Mouse (Mus musculus): ENCODE measurements around the gene Epo.

The Epo gene

GRCm38 (mm10) chr5:137519691-137520550, 13.1 kb downstream of the Epo start:
- DNase-seq (ENCODE audit: low read depth, low spot score), result no peak

DNA sequence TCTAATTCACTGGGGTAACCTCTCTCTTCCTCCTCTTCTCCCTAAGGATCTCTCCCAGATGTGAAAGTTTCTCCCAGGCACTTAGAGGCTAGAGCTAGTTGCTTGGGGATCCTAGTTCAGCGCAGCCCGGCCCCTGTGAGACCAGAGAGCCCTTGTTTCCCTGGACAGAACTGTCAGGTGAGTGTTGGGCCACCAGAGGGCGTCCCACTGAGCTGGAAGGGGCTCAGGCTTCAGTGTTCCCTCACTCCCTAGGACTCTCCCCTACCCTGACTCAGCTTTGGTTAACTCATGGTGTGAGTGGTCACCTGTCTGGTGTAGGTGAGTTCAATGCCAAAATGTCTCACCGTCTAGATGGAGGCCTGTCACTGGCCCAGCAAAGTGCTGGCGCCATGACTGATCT, 14.6 kb downstream of the Epo start, which contains the start of gene Gigyf1:
Gene Gigyf1 (plus strand): TSS at position 113 of the 400 bp plus-strand sequence.
- no peak for DNase-seq (ENCODE audit: low read depth, low spot score)

DNA sequence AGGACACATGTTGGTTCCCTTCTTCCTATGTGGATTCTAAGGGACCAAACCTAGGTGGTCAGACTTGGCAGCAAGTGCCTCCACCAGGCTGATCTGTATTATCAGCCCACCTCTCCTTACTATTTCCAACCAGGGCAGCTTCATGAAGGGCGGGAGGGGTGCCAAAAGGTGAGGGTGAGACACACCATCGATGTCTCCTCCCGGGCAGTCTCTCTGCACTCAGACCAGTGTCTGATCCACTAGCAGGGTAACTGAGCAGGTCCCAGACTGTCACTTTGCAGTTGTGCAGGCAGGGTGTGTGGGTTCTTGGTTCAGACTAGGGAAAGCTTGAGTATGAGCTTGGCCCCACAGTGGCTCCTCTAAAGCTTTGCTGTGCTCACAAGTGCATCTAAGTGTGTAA, 18.2 kb downstream of the Epo start:
- DNase-seq (ENCODE audit: low read depth, low spot score), result no peak

DNA sequence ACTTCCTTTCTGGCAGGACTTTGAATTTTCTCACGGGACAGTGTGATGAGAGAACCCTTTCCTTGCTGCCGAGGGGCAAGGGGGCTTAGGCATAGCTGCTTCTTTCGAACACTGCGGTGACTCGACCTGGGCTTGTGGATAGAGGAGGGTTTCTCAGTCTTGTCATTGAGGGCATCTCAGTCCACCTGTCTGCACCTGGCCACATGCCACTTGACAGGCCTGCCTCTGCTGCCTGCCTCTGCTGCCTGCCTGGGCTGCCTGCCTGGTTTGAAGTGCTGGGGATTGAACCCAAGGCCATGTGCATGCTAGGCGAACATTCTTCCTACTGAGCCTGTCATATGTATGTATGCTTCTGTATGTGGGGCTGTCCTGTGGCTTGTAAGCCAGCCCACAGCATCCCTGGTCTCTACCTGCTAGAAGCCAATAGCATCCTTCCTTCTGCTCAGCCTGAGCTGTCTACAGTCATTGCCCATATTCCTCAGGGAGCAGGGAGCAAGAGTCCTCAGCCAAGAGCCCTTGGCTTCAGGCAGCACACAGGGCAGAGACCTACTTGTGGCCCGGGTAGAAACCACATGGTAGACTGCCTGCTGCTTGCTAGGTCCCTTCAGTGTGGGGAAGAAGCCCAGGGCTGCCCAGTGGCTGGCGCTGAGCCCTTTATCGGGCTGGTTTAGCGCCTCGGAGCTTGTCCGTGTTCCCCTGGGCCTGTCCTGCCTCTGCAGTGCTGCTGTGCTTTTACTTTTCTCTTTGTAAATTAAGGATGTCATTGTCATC, 18.9 kb downstream of the Epo start:
- no peak for DNase-seq (ENCODE audit: low read depth, low spot score)

DNA sequence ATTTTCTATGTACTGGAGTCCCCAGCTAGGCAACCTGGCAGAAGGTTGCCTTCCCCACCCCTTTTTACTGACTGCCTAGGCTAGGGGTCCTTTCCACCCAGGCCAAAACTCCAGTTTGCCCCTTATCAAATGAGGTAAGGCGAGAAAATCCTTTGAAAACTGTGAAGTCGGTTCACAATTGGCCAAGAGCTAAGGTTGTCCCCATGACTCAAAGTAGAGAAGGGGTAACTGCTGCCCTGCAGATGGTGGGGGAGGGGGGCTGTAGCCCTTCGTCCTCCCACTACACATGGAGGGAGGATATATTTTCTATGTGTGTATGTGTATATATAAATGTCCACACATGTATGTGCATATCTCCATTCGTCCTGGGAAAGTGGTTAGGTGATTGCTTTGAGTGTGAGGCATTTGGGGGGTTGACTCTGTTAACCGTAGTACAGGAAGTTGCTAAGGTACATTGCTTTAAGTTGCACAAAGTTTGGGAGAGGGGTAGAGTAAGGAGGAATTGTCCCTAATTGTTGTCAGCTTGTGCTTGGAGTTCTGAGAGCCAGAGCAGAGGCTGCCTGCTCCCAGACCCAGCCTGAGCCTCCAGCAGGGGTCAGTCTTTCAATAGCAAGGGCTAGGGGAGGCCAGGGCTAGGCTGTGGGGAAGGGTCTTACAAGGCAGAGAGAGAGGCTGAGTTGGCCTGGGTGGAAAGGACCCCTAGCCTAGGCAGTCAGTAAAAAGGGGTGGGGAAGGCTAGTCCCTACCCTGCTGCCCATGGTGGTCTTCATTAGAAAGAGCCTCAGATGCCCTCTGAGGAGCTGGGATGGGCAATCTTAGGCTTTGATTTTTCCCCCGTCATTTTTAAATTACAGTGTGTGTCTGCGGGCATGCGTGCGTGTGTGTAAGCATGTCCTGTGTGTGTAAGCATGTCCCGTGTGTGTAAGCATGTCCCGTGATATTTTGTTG, 19.9 kb downstream of the Epo start:
- no peak for DNase-seq (ENCODE audit: low read depth, low spot score)

GRCm38 (mm10) chr5:137511706-137512105, 21.3 kb downstream of the Epo start:
- DNase-seq (ENCODE audit: low read depth, low spot score), result no peak

GRCm38 (mm10) chr5:137510573-137511390, 22.3 kb downstream of the Epo start:
- no peak for DNase-seq (ENCODE audit: low read depth, low spot score)

- DNase-seq (ENCODE audit: low read depth, low spot score), result peak; percentile 56
These were observed 23.0 kb downstream of the Epo start for GRCm38 (mm10) chr5:137510014-137510501.

DNA sequence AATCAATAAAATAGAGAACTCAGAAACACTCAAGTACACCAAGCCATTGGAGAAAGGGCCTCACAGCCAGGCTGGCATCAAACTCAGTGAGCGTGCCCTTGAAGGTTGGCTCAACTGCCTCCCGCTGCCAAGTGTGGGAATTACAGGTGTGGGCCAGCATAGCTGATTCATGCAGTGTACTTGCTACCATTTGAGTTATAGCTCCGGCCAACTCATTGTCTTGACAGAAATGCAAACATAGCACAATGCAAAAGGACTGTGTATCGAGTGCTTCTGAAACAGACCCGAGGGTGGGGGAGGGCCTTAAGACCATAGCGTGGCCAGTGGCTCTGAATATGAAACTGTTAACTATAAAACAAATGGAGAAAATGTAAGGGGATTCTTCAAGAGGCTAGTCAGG, 29.0 kb downstream of the Epo start:
- DNase-seq (ENCODE audit: low read depth, low spot score), result no peak

GRCm38 (mm10) chr5:137502667-137503110, 30.4 kb downstream of the Epo start:
- DNase-seq (ENCODE audit: low read depth, low spot score), result peak; percentile 91

DNA sequence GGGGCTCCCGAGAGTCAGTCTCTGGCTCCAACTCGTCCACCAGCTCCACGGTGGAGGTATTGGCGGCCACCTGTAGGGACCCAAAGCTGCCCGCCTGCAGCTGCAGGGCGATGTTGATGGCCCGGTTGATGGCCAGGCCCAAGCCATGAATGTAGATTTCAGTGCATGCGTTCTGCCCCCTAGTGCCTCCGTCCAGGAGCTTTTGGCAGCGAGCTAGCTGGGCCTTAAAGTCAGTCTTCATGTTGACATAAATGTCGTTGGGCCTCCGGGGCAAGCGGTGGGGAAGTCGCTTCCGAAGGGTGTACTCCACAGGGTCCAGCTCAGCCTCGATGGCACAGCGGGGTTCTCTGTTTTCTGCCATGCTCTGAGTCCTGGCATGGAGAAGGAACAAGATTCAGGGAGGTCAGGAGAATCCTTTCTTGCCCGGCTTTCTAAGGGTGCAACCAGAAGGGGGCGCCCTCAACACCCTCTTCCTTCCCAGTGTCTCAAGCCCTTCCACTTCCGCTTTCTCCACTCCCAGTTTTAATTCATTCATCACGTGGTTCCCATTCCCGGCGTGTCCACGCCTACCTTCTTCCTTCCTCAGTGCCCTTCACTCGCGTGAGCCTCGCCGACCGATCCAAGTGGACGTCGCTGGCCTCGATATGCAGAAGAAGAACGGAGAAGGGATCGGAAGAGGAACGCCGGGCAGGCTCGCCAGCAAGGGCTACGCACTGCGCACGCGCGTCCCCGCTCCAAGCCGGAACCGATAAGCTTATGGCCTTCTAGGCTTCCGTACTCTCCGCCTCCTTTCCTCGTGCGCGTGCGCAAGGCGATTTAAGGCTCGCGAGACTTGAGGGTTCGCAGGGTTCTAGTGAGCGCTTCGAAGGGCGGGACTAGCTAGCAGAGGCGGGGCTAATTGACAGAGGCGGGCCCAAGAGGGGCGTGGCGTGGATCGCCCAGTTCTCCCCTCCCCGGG, 31.1 kb downstream of the Epo start, which contains the start of gene Pop7:
Gene Pop7 (minus strand): TSS at position 810 of the 958 bp plus-strand sequence.
- peak; percentile 100 for DNase-seq (ENCODE audit: low read depth, low spot score)

- DNase-seq (ENCODE audit: low read depth, low spot score), result no peak
These were observed 32.9 kb downstream of the Epo start for GRCm38 (mm10) chr5:137500186-137500585.

DNA sequence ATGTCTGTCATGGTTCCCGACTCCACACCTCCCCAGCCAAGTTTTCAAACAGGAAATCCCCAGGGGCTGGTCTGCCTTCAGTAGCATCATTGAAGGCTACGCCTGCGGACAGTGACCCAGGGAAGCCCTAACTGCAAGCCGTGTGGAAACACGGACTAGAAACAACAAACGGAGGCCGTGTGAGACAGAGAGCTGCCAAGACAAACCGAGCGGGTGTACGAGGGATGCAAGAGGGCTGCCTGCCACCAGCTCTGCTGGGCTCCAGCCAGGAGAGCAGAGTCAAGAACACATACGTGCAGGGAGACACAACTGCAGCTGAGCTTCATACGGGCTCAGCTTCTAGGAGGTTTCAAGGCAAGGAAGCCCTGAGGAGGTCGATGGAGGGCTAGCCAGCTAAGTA, 39.2 kb downstream of the Epo start:
- no peak for DNase-seq (ENCODE audit: low read depth, low spot score)

GRCm38 (mm10) chr5:137491559-137491958, 41.5 kb downstream of the Epo start:
- peak; percentile 53 for DNase-seq (ENCODE audit: low read depth, low spot score)

DNA sequence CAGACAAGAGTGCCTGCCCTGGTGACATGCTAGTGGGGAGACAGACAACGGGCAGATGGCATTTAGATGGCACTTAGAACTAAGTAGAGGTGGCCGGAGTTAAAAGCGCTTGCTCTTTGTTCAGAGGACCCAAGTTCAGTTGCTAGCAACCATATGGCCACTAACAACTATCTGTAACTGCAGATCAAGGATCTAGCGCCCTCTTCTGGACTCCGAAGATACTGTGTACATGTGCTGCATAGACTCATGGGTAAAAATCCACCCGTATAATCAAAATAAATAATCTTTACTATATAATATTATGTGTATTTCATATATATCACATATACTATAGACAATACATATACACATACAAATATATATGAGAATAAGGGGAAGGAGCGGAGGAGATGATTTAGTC, 45.4 kb downstream of the Epo start:
- DNase-seq (ENCODE audit: low read depth, low spot score), result no peak

DNA sequence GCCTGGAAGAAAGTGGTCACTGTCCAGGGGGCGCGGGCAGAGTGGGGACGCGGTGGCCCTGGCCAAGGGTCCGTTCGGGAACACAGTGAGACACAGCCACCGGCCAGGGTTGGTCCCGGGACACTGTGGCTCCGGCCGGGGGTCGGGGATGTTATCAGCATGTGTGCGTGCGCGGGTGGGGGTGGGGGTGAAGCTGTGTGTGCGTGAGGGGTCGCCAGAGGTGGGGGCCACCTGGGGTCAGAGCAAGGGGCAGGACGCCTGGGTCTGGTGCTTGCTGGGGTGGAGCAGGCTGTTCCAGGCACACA, 47.2 kb downstream of the Epo start:
- DNase-seq (ENCODE audit: low read depth, low spot score), result no peak

GRCm38 (mm10) chr5:137485071-137485850, 47.8 kb downstream of the Epo start:
- no peak for DNase-seq (ENCODE audit: low read depth, low spot score)

GRCm38 (mm10) chr5:137481897-137482296, 51.1 kb downstream of the Epo start:
- no peak for DNase-seq (ENCODE audit: low read depth, low spot score)

DNA sequence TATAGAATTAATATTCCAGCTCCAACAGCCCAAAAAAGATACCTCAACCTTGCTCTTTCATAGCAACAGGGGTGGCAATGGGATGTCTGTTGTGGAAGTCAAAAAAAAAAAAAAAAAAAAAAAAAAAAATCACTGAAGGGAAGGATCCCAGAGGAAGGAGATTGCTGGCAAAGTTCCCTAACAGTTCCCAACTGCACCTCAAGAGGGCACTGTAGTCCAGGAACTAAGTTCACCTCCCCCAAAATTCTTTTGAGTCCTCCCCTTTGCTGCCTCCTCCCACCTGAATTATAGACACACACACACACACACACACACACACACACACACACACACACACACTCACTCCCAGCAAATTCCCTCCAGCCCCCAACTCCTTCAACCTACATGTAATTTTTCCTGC, 51.9 kb downstream of the Epo start:
- peak; percentile 76 for DNase-seq (ENCODE audit: low read depth, low spot score)

All from skeletal muscle tissue, adult 2 months (tissue).